Mouse (Mus musculus): ENCODE data around the gene Fxr2. TPM values are rescaled to one million over a fixed set of nuclear protein-coding genes. Genes with fewer than 3 reads are reported as not detected.

Gene Fxr2
- 21.3 and 22.6 TPM in 2 replicates for polyA plus RNA-seq (2012; rRNA removed)

GRCm38 (mm10) chr11:69632284-69633089, at the start of gene Fxr2:
Gene Fxr2, plus strand, starts transcription at chr11:69632990.

GRCm38 (mm10) chr11:69605726-69606490, 26.9 kb upstream of the Fxr2 start, which contains the start of gene Atp1b2:
Gene Atp1b2, minus strand, starts transcription at chr11:69605942.

DNA sequence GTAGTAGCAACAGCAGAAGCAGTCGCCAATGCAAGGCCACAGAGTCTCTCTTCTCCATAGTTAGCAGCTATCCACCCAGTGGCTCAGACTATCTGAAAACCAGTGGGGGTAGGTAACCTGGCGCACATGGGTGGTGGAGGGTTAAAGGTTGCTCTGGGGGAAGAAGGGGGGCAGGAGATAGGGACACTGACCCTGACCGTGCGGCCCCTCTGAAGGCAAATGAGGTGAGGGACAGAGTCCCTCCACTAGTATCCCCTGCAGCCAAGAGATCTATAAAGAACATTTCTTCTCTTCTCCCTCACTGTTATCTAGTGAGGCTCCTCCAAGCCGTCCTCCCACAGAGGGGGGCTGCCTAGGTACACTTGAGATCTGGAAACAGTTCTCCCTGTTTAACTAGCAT, 15.0 kb upstream of the Fxr2 start, which contains the start of gene Shbg:
Gene Shbg, minus strand, starts transcription at position 101 of the 400 bp plus-strand sequence.

GRCm38 (mm10) chr11:69621571-69622268, 11.1 kb upstream of the Fxr2 start, which contains the start of gene Sat2:
Gene Sat2, plus strand, starts transcription at chr11:69622024.

DNA sequence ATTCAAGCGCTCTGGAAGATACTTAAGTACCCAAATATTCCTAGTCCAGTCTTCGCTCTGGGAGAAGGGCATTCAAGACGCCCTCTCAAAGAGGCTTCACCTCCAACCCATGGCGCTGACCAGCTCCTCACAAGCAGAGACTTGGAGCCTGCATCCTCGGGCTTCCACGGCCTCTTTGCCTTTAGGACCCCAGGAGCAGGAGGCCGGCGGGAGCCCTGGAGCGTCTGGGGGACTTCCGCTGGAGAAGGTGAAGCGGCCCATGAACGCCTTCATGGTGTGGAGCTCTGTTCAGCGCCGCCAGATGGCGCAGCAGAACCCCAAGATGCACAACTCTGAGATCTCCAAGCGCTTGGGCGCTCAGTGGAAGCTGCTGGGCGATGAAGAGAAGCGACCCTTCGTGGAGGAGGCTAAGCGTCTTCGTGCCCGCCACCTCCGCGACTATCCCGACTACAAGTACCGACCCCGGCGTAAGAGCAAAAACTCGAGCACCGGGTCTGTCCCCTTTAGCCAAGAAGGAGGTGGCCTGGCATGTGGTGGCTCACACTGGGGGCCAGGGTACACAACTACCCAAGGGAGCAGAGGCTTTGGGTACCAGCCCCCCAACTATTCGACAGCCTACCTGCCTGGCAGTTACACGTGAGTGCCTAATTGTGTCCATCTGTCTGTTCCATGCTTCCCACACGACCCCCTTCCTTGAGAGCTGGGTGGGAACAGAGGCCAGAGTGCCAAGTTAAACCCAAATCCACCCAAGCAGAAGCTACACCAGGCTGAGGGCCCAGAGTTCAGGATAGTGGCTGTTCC, 22.7 kb downstream of the Fxr2 start, which contains the start of gene Sox15:
Gene Sox15, plus strand, starts transcription at position 51 of the 801 bp plus-strand sequence.

GRCm38 (mm10) chr11:69662213-69662966, 29.6 kb downstream of the Fxr2 start, which contains the start of gene Mpdu1:
Gene Mpdu1, minus strand, starts transcription at chr11:69662642.

DNA sequence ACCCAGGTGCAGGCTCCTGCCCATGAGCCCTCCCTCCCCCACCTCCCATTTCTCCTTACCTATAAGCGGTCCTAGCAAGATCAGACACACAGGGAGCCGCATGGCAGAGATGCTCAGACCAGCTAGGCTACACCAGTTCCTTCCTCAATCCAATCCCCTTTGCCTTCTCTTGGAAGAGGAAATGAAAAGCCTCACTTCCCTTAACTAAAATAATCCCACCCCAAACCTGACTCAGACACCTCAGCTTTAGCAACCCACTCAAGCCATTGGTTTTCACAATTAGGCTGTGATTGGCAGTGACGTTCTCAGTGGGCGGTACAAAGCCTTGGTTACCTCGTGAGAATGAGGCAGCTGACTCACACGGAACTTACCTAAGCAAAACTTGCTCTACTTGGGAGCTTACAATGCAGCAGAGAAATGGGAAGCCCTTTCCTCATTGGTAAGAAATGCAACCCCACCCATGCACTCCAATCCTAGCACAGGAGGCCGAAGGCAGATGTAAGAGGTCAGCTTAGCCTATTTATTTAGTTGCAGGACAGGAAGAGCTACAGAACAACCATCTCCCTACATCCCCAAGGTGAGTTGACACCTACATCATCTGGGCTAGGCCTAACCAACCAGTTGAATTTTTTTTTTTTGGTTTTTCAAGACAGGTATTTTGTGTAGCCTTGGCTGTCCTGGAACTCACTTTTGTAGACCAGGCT, 33.3 kb downstream of the Fxr2 start, which contains the start of gene Cd68:
Gene Cd68, minus strand, starts transcription at position 193 of the 704 bp plus-strand sequence.

DNA sequence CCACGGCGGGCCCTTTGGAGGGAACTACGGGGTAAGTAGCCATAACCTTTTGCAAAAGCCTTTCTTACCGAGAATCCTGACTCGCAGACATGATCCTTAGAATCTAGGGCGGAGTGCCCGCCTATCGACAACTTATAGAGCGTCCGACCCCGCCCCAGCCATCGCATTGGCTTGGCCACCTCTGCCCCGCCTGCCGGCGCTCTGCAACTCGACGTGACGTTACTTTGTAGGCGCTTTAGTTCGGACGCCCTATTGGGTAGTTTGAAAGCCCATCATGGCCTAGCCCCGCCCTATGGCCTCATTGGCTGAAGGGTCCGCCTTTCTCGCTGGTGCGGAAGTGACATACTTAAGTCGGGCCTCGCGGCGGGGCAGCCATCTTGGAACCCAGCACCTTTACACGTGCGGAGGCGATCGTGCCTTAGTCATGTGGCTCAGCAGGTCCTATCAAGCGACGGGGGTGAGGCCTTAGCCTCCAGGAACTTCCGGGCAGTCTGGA, 39.5 kb downstream of the Fxr2 start, which contains the start of gene Eif4a1:
Gene Eif4a1, minus strand, starts transcription at position 213 of the 496 bp plus-strand sequence.

GRCm38 (mm10) chr11:69681314-69682208, 48.8 kb downstream of the Fxr2 start, which contains the start of gene Senp3:
Gene Senp3, minus strand, starts transcription at chr11:69682084.

GRCm38 (mm10) chr11:69685526-69686148, 52.8 kb downstream of the Fxr2 start, which contains the start of gene Tnfsf13:
Gene Tnfsf13, minus strand, starts transcription at chr11:69685784.

GRCm38 (mm10) chr11:69695361-69696181, 62.8 kb downstream of the Fxr2 start, which contains the start of the genes Tnfsf12 and Tnfsfm13:
Gene Tnfsf12, minus strand, starts transcription at chr11:69695849.
Gene Tnfsfm13, minus strand, starts transcription at chr11:69696098.

Other genes with a start within 250 kb of the Fxr2 start
- 67.1 and 70.4 TPM in 2 replicates for gene Naa38, start 237.5 kb upstream of the Fxr2 start, polyA plus RNA-seq (2012; rRNA removed)
- 9.2 and 9.3 TPM in 2 replicates for gene Cyb5d1, start 237.4 kb upstream of the Fxr2 start, polyA plus RNA-seq (2012; rRNA removed)
- gene Tmem88, start 234.8 kb upstream of the Fxr2 start, polyA plus RNA-seq (2012; rRNA removed) = 3.5 and 4.0 TPM in 2 replicates
- gene Kdm6b, start 219.3 kb upstream of the Fxr2 start, polyA plus RNA-seq (2012; rRNA removed) = 0.93 and 1.4 TPM in 2 replicates
- gene Dnah2, start 83.9 kb upstream of the Fxr2 start, polyA plus RNA-seq (2012; rRNA removed) = 0.01 and 0.06 TPM in 2 replicates
- 0.90 and 0.99 TPM in 2 replicates for gene Efnb3, start 72.8 kb upstream of the Fxr2 start, polyA plus RNA-seq (2012; rRNA removed)
- 8.8 and 10.8 TPM in 2 replicates for gene Wrap53, start 52.7 kb upstream of the Fxr2 start, polyA plus RNA-seq (2012; rRNA removed)
- 61.5 and 74.1 TPM in 2 replicates for gene Trp53, start 52.6 kb upstream of the Fxr2 start, polyA plus RNA-seq (2012; rRNA removed)
- gene Atp1b2, start 27.0 kb upstream of the Fxr2 start, polyA plus RNA-seq (2012; rRNA removed) = 17.8 and 21.7 TPM in 2 replicates
- gene Shbg, start 15.1 kb upstream of the Fxr2 start, polyA plus RNA-seq (2012; rRNA removed) = 19.1 and 24.0 TPM in 2 replicates
- gene Sat2, start 11.0 kb upstream of the Fxr2 start, polyA plus RNA-seq (2012; rRNA removed) = 5.7 and 7.0 TPM in 2 replicates
- gene Sox15, start 22.3 kb downstream of the Fxr2 start, polyA plus RNA-seq (2012; rRNA removed) = 0.02 and 0.09 TPM in 2 replicates
- 34.7 and 42.4 TPM in 2 replicates for gene Mpdu1, start 29.7 kb downstream of the Fxr2 start, polyA plus RNA-seq (2012; rRNA removed)
- 7.8 and 10.5 TPM in 2 replicates for gene Cd68, start 33.2 kb downstream of the Fxr2 start, polyA plus RNA-seq (2012; rRNA removed)
- gene Eif4a1, start 39.4 kb downstream of the Fxr2 start, polyA plus RNA-seq (2012; rRNA removed) = 445 and 498 TPM in 2 replicates
- gene Senp3, start 49.1 kb downstream of the Fxr2 start, polyA plus RNA-seq (2012; rRNA removed) = 46.2 and 57.7 TPM in 2 replicates
- gene Tnfsf13, start 52.8 kb downstream of the Fxr2 start, polyA plus RNA-seq (2012; rRNA removed) = 0.29 and 0.31 TPM in 2 replicates
- 3.4 and 3.8 TPM in 2 replicates for gene Tnfsf12, start 62.9 kb downstream of the Fxr2 start, polyA plus RNA-seq (2012; rRNA removed)
- gene Tnfsfm13, start 63.1 kb downstream of the Fxr2 start, polyA plus RNA-seq (2012; rRNA removed) = 0.77 and 0.86 TPM in 2 replicates
- 12.7 and 15.6 TPM in 2 replicates for gene Polr2a, start 125.6 kb downstream of the Fxr2 start, polyA plus RNA-seq (2012; rRNA removed)
- gene Slc35g3, start 129.0 kb downstream of the Fxr2 start, polyA plus RNA-seq (2012; rRNA removed) = 0.03 TPM in 1 of 2 replicates, not detected in the other
- gene Zbtb4, start 132.9 kb downstream of the Fxr2 start, polyA plus RNA-seq (2012; rRNA removed) = 1.2 and 1.5 TPM in 2 replicates
- 0.69 and 1.5 TPM in 2 replicates for gene Chrnb1, start 163.0 kb downstream of the Fxr2 start, polyA plus RNA-seq (2012; rRNA removed)
- gene Fgf11, start 168.9 kb downstream of the Fxr2 start, polyA plus RNA-seq (2012; rRNA removed) = 0.40 and 0.51 TPM in 2 replicates
- 0.24 and 0.25 TPM in 2 replicates for gene Tmem102, start 172.6 kb downstream of the Fxr2 start, polyA plus RNA-seq (2012; rRNA removed)
- not detected in 2 replicates for gene Gm39566, start 182.3 kb downstream of the Fxr2 start, polyA plus RNA-seq (2012; rRNA removed)
- not detected in 2 replicates for gene Spem2, start 185.5 kb downstream of the Fxr2 start, polyA plus RNA-seq (2012; rRNA removed)
- gene Spem1, start 189.2 kb downstream of the Fxr2 start, polyA plus RNA-seq (2012; rRNA removed) = not detected in 2 replicates
- gene Nlgn2, start 204.8 kb downstream of the Fxr2 start, polyA plus RNA-seq (2012; rRNA removed) = 2.1 and 2.2 TPM in 2 replicates
- 155 and 183 TPM in 2 replicates for gene Tmem256, start 205.5 kb downstream of the Fxr2 start, polyA plus RNA-seq (2012; rRNA removed)
- gene Plscr3, start 213.4 kb downstream of the Fxr2 start, polyA plus RNA-seq (2012; rRNA removed) = 16.2 and 19.8 TPM in 2 replicates
- 1.2 and 1.3 TPM in 2 replicates for gene Tnk1, start 225.7 kb downstream of the Fxr2 start, polyA plus RNA-seq (2012; rRNA removed)
- gene Tmem95, start 245.0 kb downstream of the Fxr2 start, polyA plus RNA-seq (2012; rRNA removed) = not detected in 2 replicates
- gene Kctd11, start 248.4 kb downstream of the Fxr2 start, polyA plus RNA-seq (2012; rRNA removed) = 0.76 and 0.89 TPM in 2 replicates